Mouse (Mus musculus) T-helper 2 cell (primary cell): ENCODE data around the gene Tmem274.

Experiments used
- in situ Hi-C: fragments of 300-600 bp; cut with MboI, MseI; formaldehyde crosslinking; loops from one replicate; pipeline ENCODE4 v1.15.1; 2025; ENCODE audit warnings: high pct_unique_total_duplicates

The Tmem274 gene

DNA sequence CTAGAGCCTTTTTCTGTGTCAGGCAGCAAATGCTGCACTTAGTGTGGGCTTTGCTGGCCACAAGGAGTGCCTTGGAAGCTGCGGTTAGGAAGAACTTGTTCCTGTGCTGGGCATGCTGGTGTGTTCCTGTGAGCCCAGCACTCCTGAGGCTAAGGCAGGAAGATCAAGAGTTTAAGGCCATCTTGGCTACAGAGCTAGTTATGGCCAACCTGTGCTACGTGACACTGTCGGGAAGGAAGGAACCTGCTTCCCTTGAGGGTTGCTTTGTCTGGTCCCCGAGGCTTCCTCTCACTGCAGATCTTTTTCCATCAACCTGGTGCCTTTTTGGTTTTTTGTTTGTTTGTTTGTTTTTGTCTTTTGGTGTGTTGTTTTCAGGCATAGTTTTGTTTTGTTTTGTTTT is 48.0 kb downstream of the Tmem274 start:
- in situ Hi-C loops: no loop called here

DNA sequence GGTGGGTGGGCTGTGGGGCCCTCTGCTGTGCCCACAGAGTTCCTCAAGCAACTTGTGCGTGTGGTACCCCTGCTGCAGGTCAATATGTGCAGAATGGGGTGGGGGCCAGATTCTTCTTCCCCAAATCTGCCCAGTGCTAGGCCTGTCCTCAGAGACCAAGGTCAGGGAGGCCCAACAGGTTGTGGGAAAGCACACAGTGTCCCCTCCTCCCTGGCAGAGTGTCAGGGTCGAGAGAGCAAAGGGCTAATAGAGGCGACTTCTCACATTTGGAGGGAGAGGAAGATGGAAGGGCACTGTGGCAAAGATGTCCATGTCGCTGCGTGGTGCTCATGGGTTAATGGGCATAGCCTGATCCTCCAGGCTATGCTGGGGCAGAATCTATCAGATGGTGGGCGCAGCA is 48.6 kb downstream of the Tmem274 start:
- in situ Hi-C loops: no loop called here

GRCm38 (mm10) chr4:149526330-149526729 is 49.2 kb downstream of the Tmem274 start:
- in situ Hi-C loops: no loop called here

- in situ Hi-C loops: no loop called here
These were observed 50.6 kb downstream of the Tmem274 start for GRCm38 (mm10) chr4:149527621-149528354.

- in situ Hi-C loops: loop anchor here (10.0 kb wide), 1 partner anchor 375 kb away; no protein-coding TSS in a partner anchor
These were observed 52.5 kb downstream of the Tmem274 start for GRCm38 (mm10) chr4:149529691-149530090.
